20 mouse cellular contexts compared by ENCODE assay signal in the genomic region with DNA sequence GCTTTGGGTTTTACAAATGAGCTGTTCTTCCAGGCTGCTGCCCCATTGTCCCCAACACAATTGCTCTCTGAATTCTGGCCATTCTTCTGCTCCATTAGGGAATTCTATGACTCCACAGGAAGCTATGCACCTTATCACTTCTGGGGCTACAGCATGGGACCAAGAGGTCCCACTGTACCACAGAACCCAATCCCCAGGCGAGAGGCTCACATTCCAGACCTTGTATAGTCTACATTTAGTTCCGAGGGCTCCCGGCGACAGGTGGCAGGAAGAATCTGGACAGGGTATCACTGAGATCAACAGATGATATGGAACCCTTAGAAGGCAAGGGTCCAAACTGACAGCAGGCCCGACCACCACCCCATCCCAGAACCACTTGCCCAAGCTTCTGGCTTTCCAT. TPM values are rescaled to one million over a fixed set of nuclear protein-coding genes. Genes with fewer than 3 reads are reported as not detected.
DNase-seq lines count a peak whose midpoint lies in the region; ATAC-seq and TF ChIP-seq lines count a peak whose summit lies in the region.
"Had no signal": no experiment of that assay in that cellular context is flagged by ENCODE, and none has a peak within 500 bp of the region (broad histone marks: within the 10 kb centered on the region; RNA-seq: fewer than 3 reads in every experiment).

No protein-coding gene starts in this region.

- no peak for TF ChIP-seq CTCF in gastrocnemius, adult 2 months (IDR thresholded peaks at IDR 0.05)
- no peak for TF ChIP-seq CTCF in lung, postnatal 0 days (IDR thresholded peaks at IDR 0.05)

- H3K27ac ChIP-seq in gastrocnemius, adult 2 months = peak overlapping the region; percentile 77
- peak overlapping the region; percentile 96 for H3K27ac ChIP-seq in heart, embryonic 16.5 days (ENCODE audit: low read length)
- H3K27ac ChIP-seq in lung, embryonic 16.5 days (ENCODE audit: low read length) = peak overlapping the region; percentile 51; the same call in 1 of the 2 replicates
- no peak overlapping the region for H3K27ac ChIP-seq in lung, postnatal 0 days (ENCODE audit: low read length)
- H3K27ac ChIP-seq: neural tube, embryonic 12.5 days had no signal

- no peak overlapping the region for H3K4me3 ChIP-seq in gastrocnemius, adult 2 months
- no peak overlapping the region for H3K4me3 ChIP-seq in heart, embryonic 16.5 days (ENCODE audit: low read length)
- H3K4me3 ChIP-seq in lung, embryonic 16.5 days (ENCODE audit: low read length) = no peak overlapping the region
- H3K4me3 ChIP-seq in lung, postnatal 0 days (ENCODE audit: low read depth, low read length) = no peak overlapping the region
- H3K4me3 ChIP-seq: erythroblast, embryonic 14.5 days; neural tube, embryonic 12.5 days had no signal

- 29% methylated on average over 5 of the region's 5 CpGs for WGBS in heart, embryonic 16.5 days
- WGBS in lung, embryonic 16.5 days = 58% methylated on average over 5 of the region's 5 CpGs
- 65% methylated on average over 5 of the region's 5 CpGs for WGBS in lung, postnatal 0 days

- TF ChIP-seq EP300 in lung, postnatal 0 days (IDR thresholded peaks at IDR 0.05) = no peak

- H3K4me1 ChIP-seq in heart, embryonic 16.5 days (ENCODE audit: control insufficient read depth, insufficient read depth, low read length) = peaks cover 70% of the 10 kb centered on the region
- H3K4me1 ChIP-seq in lung, embryonic 16.5 days (replicated peaks; ENCODE audit: control insufficient read depth, insufficient read depth, low read length) = peaks cover 55% of the 10 kb centered on the region
- H3K4me1 ChIP-seq in lung, postnatal 0 days (ENCODE audit: insufficient read depth, low read depth, low read length) = peaks cover 3% of the 10 kb centered on the region; the same call in 1 of the 2 replicates

- H3K27me3 ChIP-seq in heart, embryonic 16.5 days (ENCODE audit: control insufficient read depth, insufficient read depth, low read length) = no peaks in the 10 kb centered on the region
- H3K27me3 ChIP-seq in lung, embryonic 16.5 days (ENCODE audit: control insufficient read depth, insufficient read depth, low read depth, low read length) = no peaks in the 10 kb centered on the region
- H3K27me3 ChIP-seq in lung, postnatal 0 days (replicated peaks; ENCODE audit: insufficient read depth, low read length) = 0 out of 2 replicates have a peak, but pooled peaks cover under 1% of the 10 kb centered on the region
- H3K27me3 ChIP-seq: neural tube, embryonic 12.5 days had no signal

- peaks cover 7% of the 10 kb centered on the region; the same call in 1 of the 2 replicates for H3K36me3 ChIP-seq in heart, embryonic 16.5 days (ENCODE audit: control insufficient read depth, insufficient read depth)
- H3K36me3 ChIP-seq in lung, embryonic 16.5 days (ENCODE audit: control insufficient read depth, insufficient read depth, low read length) = no peaks in the 10 kb centered on the region
- no peaks in the 10 kb centered on the region for H3K36me3 ChIP-seq in lung, postnatal 0 days (ENCODE audit: insufficient read depth, low read length)

- H3K9ac ChIP-seq in heart, embryonic 16.5 days (ENCODE audit: low read length) = peak overlapping the region; percentile 55; the same call in 1 of the 2 replicates
- H3K9ac ChIP-seq in lung, embryonic 16.5 days (ENCODE audit: low read length) = no peak overlapping the region
- H3K9ac ChIP-seq in lung, postnatal 0 days (replicated peaks; ENCODE audit: low read depth) = no peak overlapping the region
- H3K9ac ChIP-seq: neural tube, embryonic 12.5 days had no signal

- 0 out of 2 replicates have a peak overlapping the region, but pooled peaks have one; percentile 17 for H3K4me2 ChIP-seq in heart, embryonic 16.5 days (ENCODE audit: low read depth, low read length)
- no peak overlapping the region for H3K4me2 ChIP-seq in lung, embryonic 16.5 days (ENCODE audit: low read depth, low read length)
- no peak overlapping the region for H3K4me2 ChIP-seq in lung, postnatal 0 days (replicated peaks; ENCODE audit: low read depth, low read length)
- H3K4me2 ChIP-seq: neural tube, embryonic 12.5 days had no signal

- intact Hi-C loops in gastrocnemius, adult 2 months (cut with DNase I) = no loop called here
- intact Hi-C loops in gastrocnemius, postnatal 14 days (cut with DNase I; ENCODE audit: low total_unique reads) = no loop called here

- peak; percentile 12 for DNase-seq in gastrocnemius, adult 2 months
- no peak for DNase-seq in gastrocnemius, postnatal 14 days
- DNase-seq in heart, adult 8-10 months (ENCODE audit: low spot score) = no peak
- DNase-seq in lung, postnatal 0 days (ENCODE audit: low spot score) = no peak
- peak; percentile 72 for DNase-seq in R1 (ENCODE audit: low read depth, low spot score)
- DNase-seq: B cell, adult 2 months; cerebellum, adult 9-11 months; embryo, embryonic 11 days; kidney, adult 2 months; kidney, postnatal 36 days; lung, adult 2 months; right cerebral cortex, postnatal 4 days; thymus, postnatal 25 days had no signal

- H3K9me3 ChIP-seq in heart, embryonic 16.5 days (replicated peaks; ENCODE audit: control insufficient read depth, low read length) = no peaks in the 10 kb centered on the region
- no peaks in the 10 kb centered on the region for H3K9me3 ChIP-seq in lung, embryonic 16.5 days (ENCODE audit: control insufficient read depth, low read length)
- H3K9me3 ChIP-seq in lung, postnatal 0 days (ENCODE audit: low read length) = no peaks in the 10 kb centered on the region
- H3K9me3 ChIP-seq: neural tube, embryonic 12.5 days had no signal

- no peak for ATAC-seq in heart, embryonic 16.5 days (replicated peaks; ENCODE audit: extremely low read depth, insufficient read depth, low FRiP score)
- ATAC-seq in lung, embryonic 16.5 days (ENCODE audit: low read depth) = no peak
- ATAC-seq in lung, postnatal 0 days = no peak
- ATAC-seq in monocyte, adult 5-6 weeks (replicated peaks; ENCODE audit: insufficient number of reproducible peaks, low FRiP score, low TSS enrichment, poor library complexity, severe bottlenecking) = no peak
- ATAC-seq: forebrain, embryonic 16.5 days; midbrain, embryonic 16.5 days had no signal

RNA-seq across cellular contexts. Expression of a gene that starts 50.7 kb away (rescaled TPM):
- 10 to 100 TPM; 21.4 to 31.0 TPM for total RNA-seq in gastrocnemius, adult 2 months (2021)
- total RNA-seq in gastrocnemius, postnatal 14 days (2021) = 10 to 100 TPM; 12.1 to 15.0 TPM
- 3.0 and 3.2 TPM in 2 replicates for polyA plus RNA-seq in heart, embryonic 16.5 days (2015; fragmentation: Nextera tagmentation; extraction: Ambion mirVana)
- total RNA-seq in heart, adult 8-10 months (2022) = 10 to 100 TPM; 23.9 to 43.8 (median 34.0) TPM
- 2.2 and 2.6 TPM in 2 replicates for polyA plus RNA-seq in lung, embryonic 16.5 days (2015; fragmentation: Nextera tagmentation; extraction: Ambion mirVana)
- polyA plus RNA-seq in lung, postnatal 0 days (2015; fragmentation: Nextera tagmentation; extraction: Ambion mirVana) = 2.2 and 2.3 TPM in 2 replicates
- total RNA-seq in monocyte, adult 5-6 weeks (2017) = 0.29 to 0.48 TPM in 2 of 3 replicates, not detected in the other

Comparison
In these comparisons a context has a peak if more than half of its experiments do, and no peak if none do; other contexts are left out.
1. DNase-seq: peak in gastrocnemius, adult 2 months (single experiment) and R1 (single experiment); none in gastrocnemius, postnatal 14 days (single experiment), heart, adult 8-10 months (single experiment) and lung, postnatal 0 days (single experiment).